Mouse (Mus musculus): ENCODE measurements around the gene Mettl22. TPM values are rescaled to one million over a fixed set of nuclear protein-coding genes. Genes with fewer than 3 reads are reported as not detected.
A peak's percentile ranks its signal among the peaks of the same experiment; 100 is the strongest.

The Mettl22 gene
- polyA plus RNA-seq (2012; rRNA removed) = 66.5 and 70.5 TPM in 2 replicates

GRCm38 (mm10) chr16:8470603-8471481, at the start of gene Mettl22:
TSS of gene Mettl22 (plus strand) at chr16:8470788.
- DNase-seq (ENCODE audit: low read depth) = peak; percentile 96
- TF ChIP-seq CTCF (IDR thresholded peaks at IDR 0.05; ENCODE audit: borderline replicate concordance, extremely low read depth, insufficient read depth, insufficient read length) = peak; percentile 34; the same call in 1 of the 2 replicates
- TF ChIP-seq POLR2A (IDR thresholded peaks at IDR 0.05; ENCODE audit: borderline replicate concordance, extremely low read depth, insufficient read depth, insufficient read length, poor library complexity, severe bottlenecking) = peak; percentile 85

- DNase-seq (ENCODE audit: low read depth) = no peak
- no peak for TF ChIP-seq POLR2A (IDR thresholded peaks at IDR 0.05; ENCODE audit: borderline replicate concordance, extremely low read depth, insufficient read depth, insufficient read length, poor library complexity, severe bottlenecking)
- no peak for TF ChIP-seq CTCF (IDR thresholded peaks at IDR 0.05; ENCODE audit: borderline replicate concordance, extremely low read depth, insufficient read depth, insufficient read length)
Observed at GRCm38 (mm10) chr16:8420842-8421241, 49.7 kb upstream of the Mettl22 start.

DNA sequence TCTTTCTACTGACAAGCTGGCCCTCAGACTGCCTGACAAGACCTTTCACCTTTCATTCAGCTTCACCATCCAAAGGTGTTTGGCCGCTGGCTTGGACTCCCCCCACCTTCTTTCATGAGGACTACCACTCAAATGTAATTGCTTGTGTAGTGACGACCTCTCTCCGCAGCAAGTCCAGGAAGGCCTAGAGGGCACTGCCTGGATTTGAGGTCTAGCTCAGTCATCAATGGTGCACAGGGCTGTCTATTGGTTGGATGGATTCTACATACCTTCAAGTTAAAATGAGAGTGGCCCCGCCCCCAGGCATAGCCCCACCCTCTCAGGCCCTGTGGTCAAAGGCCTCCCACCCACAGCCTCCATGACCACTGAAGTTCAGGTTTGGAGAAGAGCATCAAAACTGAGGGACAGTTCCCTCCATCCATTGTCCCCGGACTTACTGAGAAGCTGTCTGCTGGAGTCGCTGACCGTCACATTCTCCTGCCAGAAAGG, 46.9 kb upstream of the Mettl22 start:
- no peak for DNase-seq (ENCODE audit: low read depth)
- TF ChIP-seq CTCF (IDR thresholded peaks at IDR 0.05; ENCODE audit: borderline replicate concordance, extremely low read depth, insufficient read depth, insufficient read length) = no peak
- no peak for TF ChIP-seq POLR2A (IDR thresholded peaks at IDR 0.05; ENCODE audit: borderline replicate concordance, extremely low read depth, insufficient read depth, insufficient read length, poor library complexity, severe bottlenecking)

DNA sequence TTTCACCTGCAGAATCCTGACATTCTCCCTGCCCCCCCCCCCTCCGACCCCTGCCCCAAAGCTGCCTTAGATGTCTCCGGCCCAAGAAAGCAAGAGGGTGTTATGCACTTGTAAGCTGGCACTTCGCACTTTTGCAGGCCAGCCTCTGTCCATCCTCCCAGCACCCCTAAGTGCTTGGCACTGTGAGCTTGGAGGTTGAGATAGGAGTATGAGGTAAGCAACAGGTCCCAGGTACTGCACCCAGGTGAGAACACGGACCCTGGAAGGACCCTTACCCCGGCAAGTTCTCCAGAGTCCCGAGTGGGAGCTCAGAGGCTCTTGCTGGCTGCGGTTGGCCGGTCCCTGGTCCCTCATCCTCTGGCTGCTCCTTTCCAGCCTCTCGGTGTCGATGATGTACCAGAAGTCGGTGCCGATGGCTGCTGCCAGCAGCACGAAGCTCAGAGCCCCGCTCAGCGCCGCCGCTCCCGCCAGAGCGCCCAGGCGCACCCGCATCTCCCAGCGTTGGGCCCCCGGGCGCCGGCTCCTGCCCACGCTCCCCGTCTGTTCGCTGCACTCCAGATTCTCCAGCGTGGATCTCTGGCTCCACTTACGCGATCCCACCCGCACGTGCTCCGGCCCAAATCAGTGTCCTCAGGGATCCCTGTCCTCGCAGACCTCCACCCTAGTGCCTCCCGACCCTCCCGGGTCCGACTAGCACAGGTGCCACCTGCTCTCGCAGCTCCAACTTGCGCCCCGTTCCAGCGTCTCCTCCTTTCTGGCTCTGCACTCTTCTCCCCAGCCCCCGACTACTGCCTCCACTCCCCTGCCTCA, 46.2 kb upstream of the Mettl22 start:
- DNase-seq (ENCODE audit: low read depth) = no peak
- TF ChIP-seq CTCF (IDR thresholded peaks at IDR 0.05; ENCODE audit: borderline replicate concordance, extremely low read depth, insufficient read depth, insufficient read length) = no peak
- TF ChIP-seq POLR2A (IDR thresholded peaks at IDR 0.05; ENCODE audit: borderline replicate concordance, extremely low read depth, insufficient read depth, insufficient read length, poor library complexity, severe bottlenecking) = no peak

DNA sequence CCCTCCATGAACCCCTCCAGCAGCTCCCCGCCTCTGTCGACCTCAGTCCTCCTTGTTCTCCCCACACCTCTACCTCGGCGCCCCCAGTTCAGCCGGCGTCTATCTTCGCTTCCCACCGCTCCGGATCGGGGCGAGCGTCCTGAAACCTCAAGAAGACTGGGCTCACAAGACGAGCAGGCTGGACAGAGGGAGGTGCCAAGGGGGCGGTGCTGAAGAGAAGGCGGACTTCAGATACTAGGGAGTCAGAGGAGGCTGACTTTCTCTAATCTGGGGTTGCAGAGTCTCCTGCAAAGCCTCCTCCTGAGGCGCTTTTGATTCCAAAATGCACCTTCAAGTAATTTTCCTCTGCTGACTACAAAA, 45.6 kb upstream of the Mettl22 start, which contains the start of gene Tmem114:
Gene Tmem114 (minus strand): TSS at position 166 of the 360 bp plus-strand sequence.
- TF ChIP-seq POLR2A (IDR thresholded peaks at IDR 0.05; ENCODE audit: borderline replicate concordance, extremely low read depth, insufficient read depth, insufficient read length, poor library complexity, severe bottlenecking) = no peak
- TF ChIP-seq CTCF (IDR thresholded peaks at IDR 0.05; ENCODE audit: borderline replicate concordance, extremely low read depth, insufficient read depth, insufficient read length) = no peak
- DNase-seq (ENCODE audit: low read depth) = peak; percentile 22

DNA sequence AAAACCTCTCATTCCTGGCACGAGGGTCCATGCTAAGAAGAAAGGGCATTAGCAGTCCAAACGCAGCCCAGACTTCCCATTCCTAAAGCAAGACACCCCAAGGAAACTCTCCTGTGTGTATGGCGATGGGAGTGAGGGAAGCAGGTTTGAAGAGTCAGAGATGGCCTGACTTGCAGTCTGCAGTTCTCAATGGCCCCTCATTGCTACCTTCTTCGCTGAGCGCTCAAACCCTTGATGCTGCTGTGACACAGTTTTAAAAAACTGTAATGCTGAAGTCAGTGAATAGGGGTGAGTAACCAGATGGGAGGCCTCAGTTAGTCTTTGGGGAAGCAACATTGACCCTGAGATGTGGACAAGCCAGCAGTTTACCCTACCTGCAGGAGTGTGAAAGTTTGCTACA, 44.9 kb upstream of the Mettl22 start:
- no peak for TF ChIP-seq POLR2A (IDR thresholded peaks at IDR 0.05; ENCODE audit: borderline replicate concordance, extremely low read depth, insufficient read depth, insufficient read length, poor library complexity, severe bottlenecking)
- TF ChIP-seq CTCF (IDR thresholded peaks at IDR 0.05; ENCODE audit: borderline replicate concordance, extremely low read depth, insufficient read depth, insufficient read length) = no peak
- DNase-seq (ENCODE audit: low read depth) = no peak

DNA sequence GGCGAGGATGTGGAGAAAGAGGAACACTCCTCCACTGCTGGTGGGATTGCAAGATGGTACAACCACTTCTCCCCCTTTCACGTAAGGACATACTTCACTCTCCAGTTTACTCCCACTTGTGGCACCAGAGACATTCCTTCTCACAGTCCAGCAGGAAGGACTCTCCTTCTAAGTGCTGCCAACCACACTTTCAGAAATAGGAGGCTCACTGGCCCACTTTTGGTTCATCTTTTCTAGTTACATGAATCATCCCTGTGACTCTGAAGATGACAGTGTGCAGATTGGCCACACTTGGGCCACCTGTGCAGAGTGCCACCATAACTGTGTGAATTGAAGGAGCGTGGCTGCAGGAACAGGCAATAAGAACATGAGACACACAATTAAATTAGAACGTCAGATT, 41.1 kb upstream of the Mettl22 start:
- TF ChIP-seq POLR2A (IDR thresholded peaks at IDR 0.05; ENCODE audit: borderline replicate concordance, extremely low read depth, insufficient read depth, insufficient read length, poor library complexity, severe bottlenecking) = no peak
- TF ChIP-seq CTCF (IDR thresholded peaks at IDR 0.05; ENCODE audit: borderline replicate concordance, extremely low read depth, insufficient read depth, insufficient read length) = no peak
- no peak for DNase-seq (ENCODE audit: low read depth)

GRCm38 (mm10) chr16:8432616-8433015, 38.0 kb upstream of the Mettl22 start:
- TF ChIP-seq CTCF (IDR thresholded peaks at IDR 0.05; ENCODE audit: borderline replicate concordance, extremely low read depth, insufficient read depth, insufficient read length) (no peak), POLR2A (IDR thresholded peaks at IDR 0.05; ENCODE audit: borderline replicate concordance, extremely low read depth, insufficient read depth, insufficient read length, poor library complexity, severe bottlenecking) (no peak)
- DNase-seq (ENCODE audit: low read depth) = no peak

DNA sequence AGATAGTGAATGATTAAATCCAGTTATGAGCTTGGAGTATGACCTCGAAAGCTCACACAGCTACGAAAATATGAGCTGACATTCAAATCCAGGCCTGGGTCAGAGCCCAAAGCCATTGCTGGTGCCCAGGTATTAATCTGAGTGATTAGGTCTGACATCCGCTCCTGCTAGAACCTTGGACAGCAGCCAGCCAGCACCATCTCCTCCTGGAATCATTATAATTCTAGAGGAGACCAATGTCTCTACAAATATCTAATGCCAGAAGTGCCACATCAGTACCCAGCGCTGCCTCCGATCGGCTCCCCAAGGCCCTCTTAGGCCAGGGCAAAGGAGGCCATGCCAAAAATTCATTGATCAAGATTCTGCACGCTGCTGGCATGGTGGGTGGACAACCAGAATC, 25.7 kb upstream of the Mettl22 start:
- no peak for DNase-seq (ENCODE audit: low read depth)
- TF ChIP-seq POLR2A (IDR thresholded peaks at IDR 0.05; ENCODE audit: borderline replicate concordance, extremely low read depth, insufficient read depth, insufficient read length, poor library complexity, severe bottlenecking) (no peak), CTCF (IDR thresholded peaks at IDR 0.05; ENCODE audit: borderline replicate concordance, extremely low read depth, insufficient read depth, insufficient read length) (no peak)

DNA sequence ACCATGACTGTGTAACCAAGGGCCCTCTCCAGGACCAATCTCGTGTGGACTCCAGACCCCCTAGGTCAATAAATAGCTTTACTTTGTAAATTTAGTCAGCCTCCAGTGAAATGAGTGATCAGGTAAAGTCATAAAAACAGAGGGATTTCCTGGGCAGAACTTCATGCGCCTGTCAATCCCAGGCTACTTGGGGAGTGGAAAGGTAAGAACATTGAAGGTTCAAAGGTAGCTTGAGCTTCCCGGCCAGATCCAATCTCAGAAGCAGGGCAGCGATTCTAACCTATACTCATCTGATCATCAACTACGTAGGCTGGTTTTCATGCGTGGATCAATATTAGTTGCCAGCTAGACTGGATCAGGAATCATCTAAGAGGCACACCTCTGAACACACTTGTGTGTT, 24.3 kb upstream of the Mettl22 start:
- TF ChIP-seq CTCF (IDR thresholded peaks at IDR 0.05; ENCODE audit: borderline replicate concordance, extremely low read depth, insufficient read depth, insufficient read length) = no peak
- no peak for TF ChIP-seq POLR2A (IDR thresholded peaks at IDR 0.05; ENCODE audit: borderline replicate concordance, extremely low read depth, insufficient read depth, insufficient read length, poor library complexity, severe bottlenecking)
- DNase-seq (ENCODE audit: low read depth) = no peak

- TF ChIP-seq CTCF (IDR thresholded peaks at IDR 0.05; ENCODE audit: borderline replicate concordance, extremely low read depth, insufficient read depth, insufficient read length) (no peak), POLR2A (IDR thresholded peaks at IDR 0.05; ENCODE audit: borderline replicate concordance, extremely low read depth, insufficient read depth, insufficient read length, poor library complexity, severe bottlenecking) (no peak)
- no peak for DNase-seq (ENCODE audit: low read depth)
Observed at GRCm38 (mm10) chr16:8453301-8453700, 17.3 kb upstream of the Mettl22 start.

Data from brain, embryonic 14.5 days (tissue).